Mouse (Mus musculus) right cerebral cortex, postnatal 14 days (tissue): ENCODE data around the gene 4930467E23Rik.
"Not testable (repeated sequence)": the region's sequence is repeated elsewhere in the genome, so short reads cannot be mapped to it uniquely, and the experiment has no call there.

ENCODE experiments used
- DNase-seq: peaks from one replicate; pipeline ENCODE4 v3.0.0; 2022

4930467E23Rik gene

DNA sequence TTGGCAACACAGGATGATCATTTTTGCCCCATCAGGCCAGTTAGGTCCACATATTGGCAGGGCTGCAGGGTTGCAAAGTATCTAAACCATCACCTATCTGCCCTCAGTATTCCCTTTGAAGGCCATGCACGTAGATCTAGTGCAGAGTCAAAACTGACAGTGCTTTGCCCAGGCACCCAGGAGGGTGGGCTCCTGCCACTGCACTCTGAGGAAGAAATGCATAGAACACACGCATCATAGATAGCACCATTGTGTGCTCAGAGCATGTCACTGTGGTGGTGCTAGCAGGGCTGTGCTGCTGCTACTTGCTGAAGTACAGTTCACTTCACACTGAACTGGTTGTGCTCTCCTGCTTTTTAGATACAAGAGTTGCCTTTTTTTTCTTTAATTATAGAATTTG, at the start of gene 4930467E23Rik:
4930467E23Rik (plus strand) TSS at position 301 of the 400 bp plus-strand sequence.
- DNase-seq, result not testable (repeated sequence)

DNA sequence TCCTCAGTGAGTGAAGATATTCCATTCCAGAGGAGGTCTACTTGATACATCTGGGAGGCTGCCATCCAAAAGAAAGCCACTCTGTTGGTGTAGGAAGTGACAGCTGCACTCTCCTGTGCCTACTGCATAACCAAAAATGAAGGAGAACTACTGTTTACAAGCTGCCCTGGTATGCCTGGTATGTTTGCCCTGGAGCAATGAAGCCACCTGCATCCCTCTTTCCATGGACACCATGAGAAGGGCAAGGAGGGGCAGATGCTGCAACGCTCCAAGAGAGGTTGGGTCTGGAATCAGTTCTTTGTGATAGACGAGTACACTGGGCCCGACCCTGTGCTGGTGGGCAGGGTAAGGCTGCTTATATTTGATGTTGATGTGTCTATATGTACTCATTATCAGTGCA, 47.1 kb upstream of the 4930467E23Rik start:
- DNase-seq, result not testable (repeated sequence)

DNA sequence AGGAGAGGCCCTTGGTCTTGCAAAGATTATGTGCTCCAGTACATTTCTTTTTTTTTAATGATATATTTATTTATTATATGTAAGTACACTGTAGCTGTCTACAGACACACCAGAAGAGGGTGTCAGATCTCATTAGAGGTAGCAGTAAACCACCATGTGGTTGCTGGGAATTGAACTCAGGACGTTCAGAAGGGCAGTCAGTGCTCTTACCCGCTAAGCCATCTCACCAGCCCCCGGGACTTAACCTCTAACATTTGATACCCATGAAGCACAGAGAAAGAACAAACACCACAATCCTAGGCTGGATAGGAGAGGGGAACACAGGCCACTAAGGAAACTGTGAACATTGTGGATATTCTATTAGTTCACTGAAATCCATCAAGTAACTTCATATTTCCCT, 43.9 kb upstream of the 4930467E23Rik start:
- DNase-seq, result not testable (repeated sequence)

DNA sequence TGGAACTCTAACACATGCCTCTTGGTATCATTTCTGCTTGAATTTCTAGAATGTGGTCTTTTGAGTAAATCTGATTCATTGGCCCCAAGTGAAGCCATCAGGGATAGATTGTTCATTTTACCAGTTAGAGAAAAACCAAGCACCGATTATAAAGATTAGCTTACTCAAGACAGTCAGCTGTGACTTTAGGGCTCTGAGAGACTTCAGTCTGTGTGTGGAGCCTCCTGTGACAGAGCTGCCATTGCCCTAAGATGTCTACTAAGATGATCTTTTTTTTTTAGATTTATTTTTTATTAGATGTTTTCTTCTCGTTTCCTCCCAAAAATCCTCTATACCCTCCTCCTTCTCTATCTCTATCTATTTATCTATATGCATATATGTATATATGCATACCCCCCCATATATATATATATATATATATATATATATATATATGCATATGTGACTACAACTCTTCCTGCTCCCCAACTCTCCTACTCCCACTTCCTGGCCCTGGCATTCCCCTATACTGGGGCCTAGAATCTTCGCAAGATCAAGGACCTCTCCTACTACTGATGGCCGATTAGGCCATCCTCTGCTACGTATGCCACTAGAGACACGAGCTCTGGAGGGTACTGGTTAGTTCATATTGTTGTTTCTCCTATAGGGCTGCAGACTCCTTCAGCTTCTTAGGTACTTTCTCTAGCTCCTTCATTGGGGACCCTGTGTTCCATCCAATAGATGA, 40.4 kb upstream of the 4930467E23Rik start:
- not testable (repeated sequence) for DNase-seq

DNA sequence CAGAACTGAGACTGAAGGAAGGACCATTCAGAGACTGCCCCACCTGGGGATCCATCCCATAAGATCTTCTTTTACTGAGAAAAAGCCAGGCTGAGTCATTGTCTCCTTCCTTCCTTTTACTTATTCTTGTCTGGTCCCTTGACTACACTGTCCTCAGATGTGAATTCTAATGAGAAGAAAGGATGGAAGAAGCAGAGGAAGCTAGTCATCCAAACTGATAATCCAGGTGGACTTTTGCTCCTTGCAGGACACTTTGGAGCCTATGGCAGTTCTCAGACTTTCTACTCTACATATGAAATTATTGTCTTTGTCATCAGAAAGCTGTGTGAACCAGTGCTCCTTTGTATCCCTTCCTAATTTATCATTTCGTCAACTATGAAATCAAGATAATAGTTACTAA, 39.6 kb upstream of the 4930467E23Rik start:
- not testable (repeated sequence) for DNase-seq

DNA sequence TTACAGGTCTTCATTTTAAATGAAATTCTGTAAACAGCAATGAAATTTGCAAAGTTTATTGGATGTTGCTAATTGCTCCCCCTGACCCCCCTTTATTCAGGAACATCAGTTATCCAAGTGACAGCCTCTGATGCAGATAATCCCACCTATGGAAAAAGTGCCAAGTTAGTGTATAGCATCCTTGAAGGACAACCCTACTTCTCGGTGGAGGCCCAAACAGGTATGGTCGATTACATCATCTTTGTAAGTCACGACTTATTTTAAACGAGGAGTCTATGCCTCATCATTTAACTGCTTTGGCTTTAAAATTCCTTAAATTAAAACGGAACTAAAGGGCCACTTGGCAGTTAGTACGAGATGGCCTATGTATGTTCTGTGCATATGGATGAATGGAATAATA, 38.0 kb upstream of the 4930467E23Rik start:
- not testable (repeated sequence) for DNase-seq

DNA sequence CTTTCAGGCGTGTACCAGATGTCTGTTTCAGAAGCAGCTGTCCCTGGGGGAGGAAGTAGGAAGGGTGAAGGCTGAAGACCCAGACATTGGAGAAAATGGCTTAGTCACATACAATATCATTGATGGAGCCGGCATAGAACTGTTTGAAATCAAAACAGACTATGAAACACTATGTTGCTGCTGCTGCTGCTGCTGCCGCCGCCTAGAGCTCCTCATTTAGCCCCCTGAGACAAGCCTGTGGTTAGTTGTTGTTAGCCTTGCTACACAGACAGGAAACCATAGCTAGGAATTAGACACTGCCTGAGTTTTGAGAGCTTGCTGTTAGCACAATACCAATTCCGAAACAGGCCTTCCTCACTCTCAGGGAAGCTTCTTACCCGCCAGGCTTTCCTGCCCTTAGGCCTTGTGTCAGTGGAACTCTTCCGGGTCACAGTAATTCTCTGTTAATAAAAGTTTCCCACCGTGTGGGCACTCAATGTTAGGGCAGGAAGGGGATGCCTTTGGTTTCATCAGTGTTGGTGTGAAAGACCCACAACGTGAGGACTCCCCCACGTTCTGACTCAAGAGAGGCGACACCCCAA, 31.8 kb upstream of the 4930467E23Rik start:
- peak; percentile 26 for DNase-seq

DNA sequence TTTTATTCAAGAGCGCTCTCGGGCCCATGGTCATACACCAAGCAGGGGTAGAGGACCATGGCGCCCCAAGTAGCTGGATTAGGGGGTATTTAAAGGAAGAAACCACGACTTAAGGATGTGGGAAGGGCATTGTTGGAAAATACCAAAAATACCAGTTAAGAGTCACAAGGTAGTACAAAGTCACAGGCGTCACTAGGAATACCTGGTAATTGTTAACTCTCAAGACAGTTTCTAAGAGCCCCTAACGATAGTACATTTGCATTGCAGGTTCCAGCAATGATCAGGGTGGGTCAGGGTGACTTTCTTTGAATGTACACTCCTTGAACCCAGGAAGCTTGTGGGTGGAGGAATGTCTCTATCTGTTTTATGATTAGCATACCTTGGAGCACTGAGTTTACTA, 31.3 kb upstream of the 4930467E23Rik start:
- not testable (repeated sequence) for DNase-seq

DNA sequence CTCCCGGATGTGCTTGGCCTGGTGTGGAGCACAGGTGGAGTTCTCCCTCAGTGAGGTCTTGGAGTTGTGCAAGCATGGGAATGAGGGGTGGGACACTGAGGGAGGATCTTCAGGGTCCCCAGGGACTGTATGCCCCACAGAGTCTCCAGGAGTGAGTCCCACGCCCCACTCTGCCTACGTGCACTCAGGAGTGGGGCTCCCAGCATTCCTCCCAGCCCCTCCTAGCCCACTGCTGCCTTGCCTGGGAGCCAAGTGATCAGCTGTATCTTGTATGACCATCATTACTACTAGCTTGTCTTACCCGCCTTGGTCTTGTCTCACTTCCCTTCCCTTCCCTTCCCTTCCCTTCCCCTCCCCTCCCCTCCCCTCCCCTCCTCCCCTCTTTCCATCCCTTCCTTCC, 30.7 kb upstream of the 4930467E23Rik start:
- DNase-seq, result peak; percentile 55

DNA sequence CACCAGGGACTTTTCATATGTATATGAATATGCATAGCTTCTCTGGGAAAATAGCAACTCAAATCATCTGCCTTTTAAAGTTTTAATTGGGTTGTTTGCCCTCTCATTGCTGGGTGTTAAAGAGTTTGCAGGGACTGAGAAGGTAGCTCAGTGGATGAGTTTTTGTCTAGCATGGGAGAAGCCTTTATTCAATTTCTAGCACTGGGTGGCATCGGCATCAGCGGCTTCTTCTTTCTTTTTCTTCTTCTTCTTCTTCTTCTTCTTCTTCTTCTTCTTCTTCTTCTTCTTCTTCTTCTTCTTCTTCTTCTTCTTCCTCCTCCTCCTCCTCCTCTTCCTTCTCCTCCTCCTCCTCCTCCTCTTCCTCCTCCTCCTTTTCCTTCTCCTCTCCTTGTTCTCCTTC, 28.1 kb upstream of the 4930467E23Rik start:
- DNase-seq, result not testable (repeated sequence)

DNA sequence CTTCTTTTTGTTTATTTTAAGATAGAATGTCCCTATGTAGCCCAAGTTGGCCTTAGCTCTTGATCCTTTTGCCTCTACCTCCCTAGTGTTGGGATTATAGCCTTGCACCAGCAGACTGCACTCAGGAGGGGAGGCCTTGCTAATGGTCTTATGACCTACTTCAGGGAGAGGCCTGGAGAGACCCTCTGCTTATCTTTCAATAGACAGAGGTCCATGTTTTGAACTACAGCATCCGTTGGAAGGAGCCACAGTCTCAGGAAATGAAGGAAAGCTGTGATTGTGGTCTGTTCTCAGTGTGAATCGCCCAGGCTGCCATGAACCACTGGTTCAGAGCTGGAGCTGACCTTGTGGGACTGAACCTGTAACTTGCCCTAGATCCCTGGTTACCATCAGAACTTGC, 27.1 kb upstream of the 4930467E23Rik start:
- DNase-seq, result not testable (repeated sequence)

DNA sequence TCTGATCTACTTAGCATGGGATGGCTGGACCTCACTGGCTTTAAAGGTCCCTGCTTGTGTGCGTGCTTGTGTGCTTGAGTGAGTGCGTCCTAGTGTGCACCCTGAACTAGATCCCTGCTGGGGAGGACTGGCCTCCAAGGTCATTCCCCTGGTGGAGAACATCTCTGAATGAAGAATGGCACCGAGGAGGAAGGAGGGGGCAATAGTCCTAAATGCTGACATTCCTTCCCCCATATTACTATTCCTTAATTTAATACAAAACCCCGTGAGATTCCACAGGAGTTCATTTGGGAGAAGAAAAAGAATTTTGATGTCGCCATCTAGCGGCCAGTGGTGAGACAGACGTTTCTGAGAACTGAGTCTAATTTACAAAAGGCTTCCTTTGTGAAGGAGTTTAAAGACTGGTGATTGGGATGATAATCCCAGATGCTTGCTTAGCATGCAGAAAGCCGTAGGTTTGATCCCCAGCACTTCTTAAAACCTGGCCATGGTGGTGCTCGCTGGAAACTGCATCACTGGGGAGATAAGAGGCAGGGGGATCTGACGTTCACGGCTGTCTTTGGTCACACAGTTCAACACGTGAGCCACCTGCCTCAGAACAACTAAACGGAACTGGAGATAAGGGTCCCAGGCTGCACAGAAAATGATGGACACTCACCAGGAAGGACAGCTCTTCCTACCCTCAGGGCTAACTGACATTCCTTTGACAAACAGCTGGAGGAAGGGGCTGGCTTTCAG, 26.2 kb upstream of the 4930467E23Rik start:
- peak; percentile 98 for DNase-seq

DNA sequence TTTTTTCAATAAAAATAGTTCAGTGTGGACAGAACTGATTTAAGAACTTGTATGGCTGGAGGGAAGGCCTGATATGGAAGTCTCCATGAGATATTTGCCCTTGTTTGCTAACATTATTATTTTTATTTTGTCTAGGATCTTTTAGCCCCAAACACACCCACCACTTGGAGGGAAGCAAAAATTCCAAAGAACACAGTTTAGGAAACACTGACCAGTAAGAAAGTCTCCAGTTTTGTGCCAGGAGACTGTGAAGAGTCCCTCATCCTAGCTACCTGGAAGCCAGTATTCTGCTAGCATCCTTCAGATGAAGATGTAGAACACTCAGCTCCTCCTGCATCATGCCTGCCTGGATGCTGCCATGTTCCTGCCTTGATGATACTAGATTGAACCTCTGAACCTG, 25.5 kb upstream of the 4930467E23Rik start:
- not testable (repeated sequence) for DNase-seq

DNA sequence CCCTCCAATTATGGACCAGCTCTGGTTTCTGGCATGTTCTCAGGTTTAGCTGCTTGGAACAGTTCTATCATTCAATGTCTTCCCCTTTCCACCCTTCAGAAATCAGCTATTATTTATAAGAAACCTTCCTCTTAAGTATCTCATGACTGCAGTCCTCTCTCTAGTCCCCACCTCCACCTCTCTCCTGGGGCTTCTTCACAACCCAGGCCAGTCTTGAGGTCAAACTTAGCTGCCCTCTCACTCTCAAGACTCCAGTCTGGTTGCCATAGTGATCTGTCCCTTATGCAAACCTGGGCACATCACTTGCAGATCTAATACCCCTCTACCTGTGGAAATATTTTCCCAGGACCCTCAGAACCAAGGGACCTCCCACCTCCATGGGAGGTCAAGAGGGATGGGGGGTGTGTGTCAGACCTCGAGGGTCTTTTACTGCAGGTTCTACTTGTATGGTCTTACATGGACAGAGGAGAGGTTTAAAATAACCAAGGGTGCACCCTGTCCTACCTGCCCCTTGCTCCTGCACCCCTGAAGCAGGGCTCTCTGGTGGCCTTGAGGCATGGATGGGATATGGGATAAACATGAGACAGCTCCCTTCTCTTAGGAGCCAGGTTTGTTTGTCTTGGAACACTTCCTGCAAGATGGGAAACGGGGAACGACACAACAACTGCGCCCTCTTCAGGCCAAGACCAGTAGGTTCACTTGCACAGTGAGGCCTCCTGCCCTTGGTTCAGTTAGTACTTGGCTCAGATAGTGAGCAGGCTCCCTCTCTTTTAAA, 24.7 kb upstream of the 4930467E23Rik start:
- DNase-seq, result not testable (repeated sequence)

DNA sequence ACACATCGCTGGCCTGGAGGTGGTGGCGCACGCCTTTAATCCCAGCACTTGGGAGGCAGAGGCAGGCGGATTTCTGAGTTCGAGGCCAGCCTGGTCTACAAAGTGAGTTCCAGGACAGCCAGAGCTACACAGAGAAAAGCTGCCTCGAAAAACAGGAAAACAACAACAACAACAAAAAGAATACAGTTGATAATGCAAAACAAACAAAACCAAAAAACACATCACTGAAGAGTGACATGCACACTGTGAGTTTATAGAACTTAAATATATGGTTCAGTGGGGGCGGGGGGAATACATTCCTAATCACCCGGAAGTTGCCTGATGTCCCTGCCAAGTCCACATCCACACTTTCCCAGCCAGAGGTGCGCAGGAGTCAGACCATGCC, 24.2 kb upstream of the 4930467E23Rik start:
- not testable (repeated sequence) for DNase-seq

DNA sequence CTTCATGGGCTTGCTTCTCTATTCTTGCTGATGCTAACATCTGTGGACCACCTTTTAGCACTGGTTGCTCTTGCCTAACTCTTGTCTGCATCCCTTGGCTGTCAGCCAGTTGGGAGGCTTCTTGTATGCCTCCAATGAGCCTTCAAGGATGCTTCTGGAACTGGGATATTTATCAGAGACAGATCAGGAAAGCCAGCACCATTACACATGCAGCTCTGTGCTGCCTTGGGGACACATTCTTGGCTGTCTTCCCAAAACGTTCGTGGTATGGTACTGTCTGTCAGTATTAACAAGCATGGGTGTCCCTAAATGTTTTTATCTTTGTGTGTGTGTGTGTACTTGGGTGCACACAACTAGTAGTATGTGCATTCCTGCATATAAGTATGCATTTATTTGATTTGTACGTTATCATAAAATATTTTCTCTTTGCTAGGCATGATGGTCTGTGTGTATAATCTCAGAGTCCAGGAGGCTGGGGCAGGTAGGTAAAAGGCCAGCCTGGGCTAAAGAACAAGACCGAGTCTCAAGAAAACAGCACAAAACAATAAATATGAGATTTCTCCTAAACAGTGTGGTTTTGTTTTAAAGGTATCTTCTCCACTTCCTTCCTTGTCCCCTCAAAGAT, 23.2 kb upstream of the 4930467E23Rik start:
- not testable (repeated sequence) for DNase-seq

DNA sequence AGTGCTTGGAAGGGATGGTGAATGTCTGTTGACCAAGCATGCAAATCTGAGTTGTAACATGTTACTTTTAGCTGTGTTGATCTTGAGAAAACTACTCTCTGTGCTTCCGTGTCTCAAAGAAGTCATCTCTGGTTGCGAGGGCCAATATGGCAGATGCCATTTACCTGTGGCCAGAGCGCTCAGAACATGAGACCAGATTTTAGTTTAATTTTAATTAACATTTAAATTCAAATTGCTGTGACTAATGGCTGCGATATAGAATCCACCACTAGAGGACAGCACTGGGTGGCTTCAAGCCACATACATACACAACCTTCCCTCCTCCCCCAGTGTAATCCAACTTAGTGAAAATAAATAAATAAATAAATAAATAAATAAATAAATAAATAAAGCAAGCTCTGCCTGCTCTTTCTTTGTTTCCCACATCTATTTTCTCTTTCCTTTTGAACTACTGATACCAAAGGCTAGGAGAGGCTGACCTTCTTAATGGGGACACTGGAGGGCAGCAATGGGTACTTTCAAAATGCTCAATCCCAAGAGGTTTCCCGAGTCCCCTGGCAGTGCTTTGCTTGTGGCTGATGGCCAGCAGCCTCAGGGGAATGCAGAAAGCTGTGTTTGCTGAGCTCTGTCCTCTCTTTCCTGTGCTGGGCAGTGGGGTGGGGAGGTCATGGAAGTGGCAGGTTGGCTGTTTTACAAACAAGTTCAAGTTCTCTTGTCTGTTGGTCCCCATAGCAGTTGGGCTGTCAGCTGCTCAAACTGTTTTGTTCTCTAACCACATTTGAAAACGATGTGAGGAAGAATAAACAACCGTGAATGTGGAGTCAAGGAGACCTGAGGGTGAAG, 22.2 kb upstream of the 4930467E23Rik start:
- peak; percentile 90 for DNase-seq

DNA sequence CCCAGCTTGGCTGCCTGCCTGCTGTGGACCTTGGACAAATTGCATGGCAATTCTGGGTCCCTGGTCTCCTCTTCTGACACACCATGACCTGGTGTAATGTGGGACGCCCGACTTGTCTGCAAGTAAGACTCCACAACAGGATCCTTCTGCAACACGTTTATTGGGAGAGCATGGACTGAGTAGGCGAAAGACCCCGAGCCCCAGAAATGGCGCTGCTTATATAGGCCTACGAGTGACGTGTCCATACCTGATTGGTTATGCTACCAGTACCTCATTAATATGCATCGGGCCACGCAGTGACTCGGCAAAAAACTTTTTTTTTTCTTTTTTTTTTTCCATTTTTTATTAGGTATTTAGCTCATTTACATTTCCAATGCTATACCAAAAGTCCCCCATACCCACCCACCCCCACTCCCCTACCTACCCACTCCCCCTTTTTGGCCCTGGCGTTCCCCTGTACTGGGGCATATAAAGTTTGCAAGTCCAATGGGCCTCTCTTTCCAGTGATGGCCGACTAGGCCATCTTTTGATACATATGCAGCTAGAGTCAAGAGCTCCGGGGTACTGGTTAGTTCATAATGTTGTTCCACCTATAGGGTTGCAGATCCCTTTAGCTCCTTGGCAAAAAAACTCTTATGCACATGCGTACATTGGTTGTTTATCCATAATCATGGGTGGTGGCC, 21.5 kb upstream of the 4930467E23Rik start:
- DNase-seq, result not testable (repeated sequence)

DNA sequence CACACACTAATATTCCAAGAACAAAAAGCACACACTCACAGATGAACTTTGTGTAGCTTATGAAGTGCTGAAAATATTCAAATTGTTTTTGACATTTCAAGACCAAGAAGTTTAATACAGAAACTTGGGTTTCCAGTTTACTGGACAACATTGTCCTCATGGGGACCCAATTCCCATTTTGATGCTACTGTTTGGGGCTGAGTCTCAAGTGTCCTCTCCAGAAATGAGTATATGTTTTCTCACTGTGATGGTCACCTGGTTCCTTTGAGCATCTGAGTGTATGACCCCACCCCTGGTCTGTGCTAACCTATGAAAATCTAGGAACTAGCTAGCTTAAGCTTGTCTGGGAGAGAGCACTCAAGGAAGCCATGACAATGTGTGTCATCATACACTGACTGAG, 20.4 kb upstream of the 4930467E23Rik start:
- not testable (repeated sequence) for DNase-seq

DNA sequence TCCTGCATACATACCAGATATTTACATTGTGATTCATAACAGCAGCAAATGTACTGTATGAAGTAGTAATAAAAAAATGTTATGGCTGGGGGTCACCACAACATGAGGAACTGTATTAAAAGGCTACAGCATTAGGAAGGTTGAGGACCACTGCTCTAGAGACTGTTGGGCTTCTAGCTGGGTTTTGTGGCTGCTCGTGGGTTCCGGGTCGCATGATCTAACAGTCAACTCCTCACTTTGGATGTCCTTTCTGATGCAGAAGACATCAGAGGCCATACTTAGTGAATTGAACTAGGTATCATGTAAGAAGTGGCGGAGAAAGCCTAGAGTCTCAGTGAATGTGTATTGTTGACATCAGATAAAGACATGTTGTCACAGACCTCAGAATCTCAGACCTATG, 19.9 kb upstream of the 4930467E23Rik start:
- DNase-seq, result peak; percentile 25
